Comparison of ENCODE assay signal across 8 mouse cellular contexts in the genomic region with DNA sequence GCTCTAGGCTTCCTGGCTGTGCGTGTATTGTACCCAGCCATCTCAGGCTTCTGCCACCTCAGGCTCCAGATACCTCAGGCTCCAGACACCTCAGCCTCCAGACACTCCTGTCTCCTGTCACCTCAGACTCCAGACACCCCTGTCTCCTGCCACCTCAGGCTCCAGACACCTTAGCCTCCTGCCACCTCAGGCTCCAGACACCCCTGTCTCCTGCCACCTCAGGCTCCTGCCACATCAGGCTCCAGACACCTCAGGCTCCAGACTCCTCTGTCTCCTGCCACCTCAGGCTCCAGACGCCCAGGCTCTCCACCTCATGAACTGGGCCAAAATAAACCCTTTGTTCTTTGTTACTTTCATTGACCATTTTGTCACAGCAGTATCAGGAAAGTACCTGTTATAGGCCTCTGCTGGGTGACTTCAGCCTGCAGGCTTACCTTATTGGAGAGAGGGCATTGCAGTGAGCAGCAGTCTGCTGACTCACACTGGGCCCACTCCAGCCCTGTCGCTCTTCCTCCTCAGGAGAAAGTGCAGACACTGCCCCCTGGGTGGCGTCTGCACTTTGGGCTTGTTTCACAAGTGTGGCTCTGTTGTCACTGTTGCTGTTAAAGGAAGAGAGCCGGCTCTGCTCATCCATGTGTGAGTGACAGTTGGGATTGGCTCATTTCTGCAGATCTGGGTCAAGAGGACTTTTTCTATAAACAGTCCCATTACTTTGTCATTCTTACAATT.
A peak's percentile ranks its signal among the peaks of the same experiment; 100 is the strongest.
DNase-seq lines count a peak whose midpoint lies in the region; ATAC-seq lines count a peak whose summit lies in the region.

No protein-coding gene starts in this region.

- 0 out of 2 replicates have a peak overlapping the region, but pooled peaks have one; percentile 33 for H3K9ac ChIP-seq in heart, embryonic 13.5 days

- peaks cover 45% of the 10 kb centered on the region for H3K4me1 ChIP-seq in heart, embryonic 13.5 days
- H3K4me1 ChIP-seq in megakaryocyte, embryonic 14.5 days: peaks cover 46% of the 10 kb centered on the region

- H3K4me2 ChIP-seq in heart, embryonic 13.5 days: no peak overlapping the region

- H3K9me3 ChIP-seq in heart, embryonic 13.5 days: no peaks in the 10 kb centered on the region
- no peaks in the 10 kb centered on the region for H3K9me3 ChIP-seq in megakaryocyte, embryonic 14.5 days

- ATAC-seq in heart, embryonic 13.5 days (ENCODE audit: extremely low read depth, insufficient number of reproducible peaks, low FRiP score, low TSS enrichment): no peak; the same call in 1 of the 2 replicates

- peak overlapping the region; percentile 65 for H3K27ac ChIP-seq in heart, embryonic 13.5 days (replicated peaks)

- WGBS in heart, embryonic 13.5 days: 33% methylated on average over 5 of the region's 5 CpGs

- peaks cover 41% of the 10 kb centered on the region for H3K36me3 ChIP-seq in heart, embryonic 13.5 days
- peaks cover 70% of the 10 kb centered on the region for H3K36me3 ChIP-seq in megakaryocyte, embryonic 14.5 days (replicated peaks; ENCODE audit: low read length)

- peak; percentile 49 to 65 for DNase-seq in adrenal gland, adult (ENCODE audit: inconsistent age in 2 of 2, low spot score in 1 of 2)
- DNase-seq in adrenal gland, postnatal 4 days (ENCODE audit: low spot score in 2 of 2): no peak
- peak; percentile 66 for DNase-seq in ZHBTc4 (ENCODE audit: low read depth, low spot score)
- peak; percentile 64 to 76 for DNase-seq in kidney, postnatal 36 days
- DNase-seq in right cerebral cortex, adult 18-20 months: no peak
- no peak for DNase-seq in ovary, adult 18-20 months (ENCODE audit: low spot score)

- no peaks in the 10 kb centered on the region for H3K27me3 ChIP-seq in heart, embryonic 13.5 days (replicated peaks)
- no peaks in the 10 kb centered on the region for H3K27me3 ChIP-seq in megakaryocyte, embryonic 14.5 days (replicated peaks)

- no peak overlapping the region for H3K4me3 ChIP-seq in heart, embryonic 13.5 days
- H3K4me3 ChIP-seq in megakaryocyte, embryonic 14.5 days (replicated peaks): peak overlapping the region; percentile 8

Comparison
In these comparisons a context has a peak if more than half of its experiments do, and no peak if none do; other contexts are left out.
1. DNase-seq: peak in adrenal gland, adult (2 of 2), ZHBTc4 (single experiment) and kidney, postnatal 36 days (2 of 2); none in adrenal gland, postnatal 4 days (0 of 2), right cerebral cortex, adult 18-20 months (single experiment) and ovary, adult 18-20 months (single experiment).